Mouse (Mus musculus) retina, postnatal 1 day (tissue): ENCODE measurements at regions not wholly inside any gene's neighbourhood (a gene's known extent, or its start where the extent isn't known, plus 50 kb on each side); places are given as distances from the start of the nearest gene placed in this dataset.
A peak's percentile ranks its signal among the peaks of the same experiment; 100 is the strongest.

Experiments
- DNase-seq: peaks from one replicate; pipeline ENCODE4 v3.0.0-alpha.2; 2012

DNA sequence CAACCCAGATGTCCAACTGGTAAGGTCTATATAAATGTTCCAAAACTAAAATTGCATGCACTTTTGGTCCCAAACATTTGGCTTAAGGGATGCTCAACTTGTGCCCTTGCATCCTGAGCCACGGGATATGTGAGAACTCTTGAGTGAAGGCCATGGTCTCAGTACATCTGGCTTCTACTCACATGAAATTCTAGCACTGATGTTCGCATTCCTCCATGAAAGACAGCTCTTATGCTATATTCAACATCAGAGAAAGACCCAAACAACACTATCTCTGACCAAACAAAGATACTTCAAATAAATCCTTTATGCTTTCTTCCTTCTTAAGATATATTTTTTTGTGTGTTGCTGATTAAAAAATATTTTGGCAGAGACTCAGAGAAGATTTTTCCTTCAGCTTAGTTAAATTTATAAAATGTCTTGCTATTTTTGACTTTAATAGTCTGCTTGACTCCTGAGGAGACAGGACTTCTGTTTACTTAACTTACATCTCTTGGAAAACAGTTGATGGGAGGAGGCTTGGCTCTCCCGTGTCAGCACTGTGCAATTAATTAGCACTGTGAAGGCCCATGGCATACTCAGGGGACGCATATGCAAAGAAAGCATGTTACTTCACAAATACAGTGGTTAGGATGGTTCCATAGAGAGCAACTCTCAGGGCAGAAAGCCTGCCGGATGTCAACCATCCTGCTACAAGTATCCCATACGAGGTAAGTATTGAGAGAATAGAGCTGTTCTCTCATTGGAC is 230.9 kb downstream of the Gm19410 start:
- no peak for DNase-seq

DNA sequence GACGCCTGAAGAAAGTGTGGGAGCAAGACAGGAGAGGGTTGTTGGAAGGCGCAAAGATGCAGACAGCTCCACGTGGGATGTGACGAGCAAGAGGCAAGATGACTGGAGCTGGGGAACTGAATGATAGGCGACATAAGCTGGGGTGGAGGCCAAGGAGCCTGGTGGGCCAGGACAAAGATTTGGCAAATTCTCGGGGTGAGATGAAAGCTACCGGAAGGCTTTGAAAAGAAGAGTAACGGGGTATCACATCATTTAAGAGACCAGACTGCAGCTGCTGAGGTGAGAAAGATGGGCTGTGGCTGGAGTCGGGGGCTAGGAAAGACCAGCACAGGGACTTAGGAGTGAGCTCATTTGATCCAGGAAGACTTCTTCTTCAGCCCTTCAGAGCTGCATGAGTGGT is 234.0 kb downstream of the Gm19410 start:
- DNase-seq = no peak

DNA sequence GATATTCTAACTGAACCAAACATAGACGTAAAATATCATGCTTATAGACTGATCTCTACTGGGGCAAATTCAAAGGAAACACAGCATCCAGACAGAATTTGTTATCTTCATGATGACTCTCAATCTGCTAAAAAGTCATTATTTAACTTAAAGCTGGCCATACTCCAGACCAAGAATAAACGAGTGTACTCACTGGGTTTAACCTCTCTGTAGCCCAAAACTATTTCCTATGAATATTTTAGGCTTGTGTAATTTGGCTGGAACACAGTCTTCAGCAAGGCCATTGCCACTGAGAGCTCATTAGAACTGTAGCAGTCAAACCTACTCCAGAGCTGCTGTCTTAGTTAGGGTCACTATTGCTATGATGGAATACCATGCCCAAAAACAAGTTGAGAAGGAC is 238.8 kb downstream of the Gm19410 start:
- no peak for DNase-seq

DNA sequence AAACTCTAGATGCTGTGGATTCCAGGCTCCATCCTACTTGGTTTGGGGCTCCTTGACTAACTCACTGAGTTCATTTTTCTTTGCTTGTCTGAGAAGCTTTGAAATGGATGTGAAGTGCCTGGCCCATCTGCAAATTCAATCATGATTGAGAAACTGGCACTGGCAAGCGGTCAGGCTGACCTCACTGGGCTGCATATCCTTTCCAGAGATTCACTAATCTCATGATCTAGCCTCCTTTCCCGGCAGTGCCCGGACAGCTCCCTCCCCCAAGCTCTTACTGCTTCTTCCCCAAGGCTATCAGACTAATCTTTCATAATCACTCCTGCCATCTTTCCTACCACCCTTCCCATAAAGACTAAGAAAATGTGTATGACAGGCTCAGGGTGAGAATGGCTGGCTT is 239.9 kb downstream of the Gm19410 start:
- peak; percentile 28 for DNase-seq

DNA sequence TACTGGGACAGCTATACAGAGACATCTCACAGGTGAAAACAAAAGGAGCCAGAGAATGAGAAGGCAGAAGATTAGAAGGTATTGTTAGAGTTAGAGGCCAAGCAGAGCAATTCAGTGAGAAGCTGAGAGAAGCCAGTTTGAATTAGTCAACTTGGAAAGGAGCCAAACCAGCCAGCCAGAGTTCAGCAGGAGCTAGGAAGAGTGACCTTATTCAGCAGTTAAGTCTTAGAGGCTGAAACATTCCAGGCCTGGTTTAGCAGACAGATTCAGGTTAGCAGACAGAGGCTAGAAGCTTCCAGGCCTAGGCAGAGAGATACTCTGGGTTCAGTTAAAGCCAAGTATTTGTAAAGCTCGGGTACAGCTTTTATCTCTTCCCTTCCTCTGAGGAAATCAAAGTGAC is 242.1 kb downstream of the Gm19410 start:
- DNase-seq = no peak

DNA sequence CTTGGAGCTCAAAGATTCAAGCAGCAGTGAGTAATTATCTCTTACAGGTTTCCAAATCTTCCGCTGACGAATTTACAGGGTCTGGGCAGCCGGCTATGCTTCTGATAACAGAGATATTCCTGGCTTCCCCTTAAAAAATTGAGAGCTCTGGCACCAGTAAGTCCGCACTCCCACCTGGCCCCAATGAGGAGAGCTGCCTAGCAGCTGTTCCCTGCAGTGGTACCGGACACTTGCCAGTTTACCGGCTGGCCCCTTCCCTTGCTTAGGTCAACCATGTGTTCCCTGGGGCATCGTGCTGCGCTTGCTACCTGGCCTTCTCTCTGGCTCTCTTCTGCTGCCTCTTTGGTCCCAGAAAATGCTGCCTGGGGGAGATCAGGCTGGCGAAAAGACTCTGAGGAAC is 244.0 kb downstream of the Gm19410 start:
- DNase-seq = no peak

DNA sequence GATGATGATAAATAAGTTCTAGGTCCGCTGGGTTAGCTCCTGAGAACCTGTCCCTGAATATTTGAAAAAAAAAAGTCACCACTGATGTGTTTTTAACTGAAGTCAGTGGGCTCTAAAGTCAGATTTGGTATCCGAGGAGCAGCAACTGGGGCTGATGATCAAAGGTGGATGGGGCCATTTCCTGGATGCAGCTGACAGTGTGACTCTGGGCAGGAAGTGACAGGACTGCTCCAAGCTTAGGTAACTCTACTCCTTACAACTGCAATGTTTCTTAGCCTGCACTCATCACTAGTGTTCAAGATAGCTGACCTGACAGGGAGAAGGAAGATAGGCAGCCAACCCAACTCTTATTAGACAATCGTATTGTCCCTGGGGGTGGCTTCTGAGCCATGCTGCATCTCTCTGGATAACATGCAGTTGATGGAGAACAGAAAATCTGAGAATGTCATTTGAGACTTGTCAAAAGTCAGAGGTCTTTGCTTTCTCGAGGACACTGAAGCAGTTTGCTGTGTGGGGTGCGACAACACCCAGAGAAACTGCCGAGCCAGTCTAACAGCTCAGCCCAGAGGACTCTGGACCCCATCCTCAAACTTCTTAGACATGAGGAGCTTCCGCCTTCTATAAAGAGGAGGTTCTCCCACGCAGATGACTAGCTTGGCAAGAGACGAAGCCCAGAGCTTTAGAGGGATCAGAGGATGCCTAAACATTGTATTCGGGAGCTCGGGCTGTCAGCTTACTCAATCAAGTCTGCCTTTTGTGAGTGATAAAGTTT is 245.0 kb downstream of the Gm19410 start:
- DNase-seq = peak; percentile 36

DNA sequence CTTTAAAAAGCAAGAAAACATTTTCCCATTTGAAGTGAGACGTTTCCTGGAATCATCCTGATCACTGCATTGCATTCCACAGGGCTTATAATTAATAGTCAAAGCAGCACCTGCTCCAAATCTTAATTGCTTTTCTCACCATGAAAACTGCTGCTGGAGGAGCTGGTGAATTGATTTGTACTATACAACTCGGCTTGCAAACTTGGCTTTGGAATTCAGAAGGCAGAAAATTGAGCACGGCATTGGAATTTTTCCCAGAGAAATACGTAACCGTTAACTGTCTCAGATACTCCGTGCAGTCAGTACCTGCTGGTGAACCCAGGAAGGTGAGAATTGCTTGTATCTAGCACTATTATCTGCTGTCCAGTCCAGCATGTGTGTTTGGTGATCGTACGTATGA is 249.3 kb downstream of the Gm19410 start:
- DNase-seq = no peak

DNA sequence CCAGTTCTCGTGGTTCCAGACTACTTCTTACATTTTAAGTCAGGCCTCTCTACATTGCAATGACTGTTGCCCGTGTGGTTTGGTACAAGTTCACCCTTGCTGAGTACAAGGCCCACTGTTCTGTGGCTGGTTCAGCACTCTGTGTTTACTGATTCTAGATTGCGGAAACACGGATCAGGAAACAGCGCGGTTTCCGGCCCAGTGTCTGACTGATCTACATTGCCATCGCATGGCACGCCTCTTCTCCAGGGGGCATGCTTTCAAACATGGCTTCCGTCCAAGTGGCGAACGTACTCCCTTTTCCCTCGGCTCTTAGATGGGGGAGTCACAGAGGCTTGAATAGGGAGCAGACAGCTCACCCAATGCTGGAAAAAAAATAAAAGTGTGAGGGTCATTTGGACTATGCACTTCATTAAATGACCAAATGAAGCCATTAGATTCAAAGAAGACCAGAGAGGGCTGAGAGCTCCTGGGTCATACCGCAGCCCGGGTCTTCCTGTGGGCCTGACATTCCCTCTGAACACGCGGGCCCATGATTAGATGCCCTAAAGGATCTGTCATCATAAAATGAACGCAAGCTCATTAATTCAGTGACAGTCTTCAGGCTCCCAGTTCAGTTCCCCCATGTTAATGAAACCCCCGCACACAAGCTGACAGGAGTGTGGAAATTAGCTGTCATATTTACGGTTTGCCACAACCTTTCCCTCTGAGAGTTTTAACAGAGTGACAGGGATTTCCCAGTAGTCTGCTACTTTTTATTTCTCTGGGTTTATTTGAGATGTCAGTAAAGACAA is 250.9 kb downstream of the Gm19410 start:
- peak; percentile 32 for DNase-seq

DNA sequence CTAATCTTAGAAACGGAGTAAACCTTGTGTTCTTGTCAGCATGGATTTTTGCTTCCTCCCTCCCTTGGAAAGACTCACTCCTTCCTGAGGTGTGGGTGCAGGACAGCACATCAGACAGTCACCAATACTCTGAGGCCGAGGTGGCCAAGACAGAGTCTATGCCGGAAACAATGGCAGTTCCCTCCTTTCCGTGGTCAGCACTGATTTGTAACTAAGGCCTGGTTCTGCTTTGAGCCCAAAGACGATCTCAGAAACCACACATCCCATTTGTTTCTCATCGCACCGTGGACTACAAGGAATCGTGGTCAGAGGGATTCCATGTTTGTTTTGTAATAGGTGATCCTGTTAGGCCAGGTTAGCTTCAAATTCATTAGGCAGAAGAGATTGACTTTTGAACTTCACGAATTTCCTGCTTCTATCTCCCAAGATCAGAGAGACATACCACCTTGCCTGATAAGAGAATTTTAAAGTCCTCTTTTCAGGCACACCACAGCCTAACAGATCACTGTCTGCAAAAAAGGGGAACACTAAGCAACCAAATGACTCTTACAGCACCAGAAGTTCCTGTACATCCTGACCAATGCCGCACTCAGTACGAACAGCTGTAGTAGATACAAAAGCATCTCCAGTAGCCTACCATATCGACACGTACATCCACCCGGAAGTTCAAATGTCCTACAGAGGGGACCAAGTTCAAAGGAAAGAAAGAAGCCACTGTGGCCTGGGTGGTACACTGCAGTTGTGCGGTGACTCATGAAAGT is 253.6 kb downstream of the Gm19410 start:
- DNase-seq = no peak

DNA sequence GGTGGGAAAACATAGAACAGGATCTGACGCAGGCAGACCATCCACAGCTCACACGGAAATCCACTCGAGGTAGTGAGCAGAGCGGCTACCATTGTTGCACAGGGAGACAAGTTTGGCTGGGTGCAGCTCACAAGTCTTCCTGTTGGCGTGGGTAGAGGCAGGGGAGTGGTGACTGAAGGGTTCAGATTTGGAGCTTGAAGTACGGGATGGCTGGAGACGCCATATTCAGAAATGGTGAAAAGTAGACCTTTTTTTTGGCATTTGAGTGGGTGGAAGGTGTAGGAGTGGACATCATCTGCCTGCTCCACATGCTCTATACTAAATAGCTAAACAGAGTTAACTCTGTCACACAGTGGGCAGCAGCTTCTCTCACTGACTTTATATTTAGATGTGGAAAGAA is 254.3 kb downstream of the Gm19410 start:
- DNase-seq = no peak

DNA sequence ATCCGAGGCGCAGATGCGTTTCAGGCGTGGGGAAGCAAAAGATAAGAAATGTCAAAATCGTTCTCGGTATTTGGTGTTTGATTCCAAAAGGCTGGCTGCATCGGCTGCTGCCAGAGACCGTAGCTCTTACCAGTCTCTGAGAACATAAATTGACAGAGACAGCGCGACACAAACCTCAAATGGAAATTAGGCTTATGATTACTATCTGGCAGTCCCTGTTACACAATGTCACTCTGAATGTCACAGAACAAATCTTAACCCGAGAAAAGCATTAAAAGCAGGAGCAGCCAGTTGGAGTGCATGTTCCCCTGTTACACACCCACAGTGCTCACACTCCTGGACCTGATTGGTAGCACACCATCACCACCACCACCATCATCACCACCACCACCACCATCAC is 262.0 kb downstream of the Gm19410 start:
- DNase-seq = no peak

DNA sequence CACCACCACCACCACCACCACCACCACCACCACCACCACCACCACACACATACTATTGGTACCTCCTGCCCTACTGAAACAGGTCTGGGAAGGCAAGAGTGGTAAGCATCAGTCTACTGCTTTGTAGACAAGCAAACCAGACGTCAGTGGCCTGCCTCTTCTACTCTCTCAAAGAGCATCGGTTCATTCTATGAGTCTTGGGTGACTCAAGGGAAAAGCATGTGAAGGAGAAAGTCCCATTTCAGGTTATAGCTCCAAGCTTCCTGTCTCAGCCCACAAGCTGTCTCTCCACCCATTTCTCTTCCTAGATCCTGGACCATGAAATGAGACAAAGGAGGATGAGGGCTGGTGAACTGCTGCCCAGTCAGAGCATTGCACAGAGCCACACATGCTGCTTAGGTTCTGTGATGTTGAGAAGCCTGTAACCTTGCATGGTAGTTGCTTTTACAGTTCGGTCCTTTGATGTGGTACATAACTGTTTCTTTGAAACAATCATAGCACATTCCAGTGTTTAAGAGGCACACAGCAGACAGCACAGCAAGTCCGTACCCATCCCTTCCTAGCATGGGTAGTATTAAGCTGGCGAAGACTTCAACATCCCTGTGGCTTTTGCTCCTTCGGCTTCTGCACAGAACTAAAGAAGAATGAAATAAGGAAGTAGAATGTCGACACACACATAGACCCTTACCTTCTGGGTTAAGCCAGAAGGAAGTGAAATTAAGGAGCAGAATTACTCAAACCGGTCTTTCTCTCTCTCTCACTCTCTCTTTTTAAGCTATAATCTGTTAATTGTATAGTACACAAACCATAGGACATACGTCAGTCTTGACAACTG is 262.7 kb downstream of the Gm19410 start:
- DNase-seq = no peak

DNA sequence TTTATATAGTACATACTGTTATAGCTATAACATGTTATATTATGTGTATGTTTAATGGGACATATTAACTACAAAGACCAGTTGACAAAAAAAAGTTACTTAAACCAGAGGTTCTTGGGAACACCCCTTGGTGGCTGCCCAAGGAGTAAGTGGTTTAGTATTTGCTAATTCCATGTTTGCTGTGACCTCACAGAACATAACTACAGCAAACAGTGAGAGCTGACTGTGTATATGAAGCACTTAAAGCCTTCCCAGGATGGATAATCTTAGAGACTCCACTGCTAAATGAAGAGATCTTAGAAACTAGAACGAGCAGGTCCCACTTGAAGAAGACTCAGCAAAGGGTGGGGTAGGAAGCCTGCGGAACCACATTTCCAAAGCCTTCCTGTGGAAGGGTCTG is 263.9 kb downstream of the Gm19410 start:
- DNase-seq = no peak

DNA sequence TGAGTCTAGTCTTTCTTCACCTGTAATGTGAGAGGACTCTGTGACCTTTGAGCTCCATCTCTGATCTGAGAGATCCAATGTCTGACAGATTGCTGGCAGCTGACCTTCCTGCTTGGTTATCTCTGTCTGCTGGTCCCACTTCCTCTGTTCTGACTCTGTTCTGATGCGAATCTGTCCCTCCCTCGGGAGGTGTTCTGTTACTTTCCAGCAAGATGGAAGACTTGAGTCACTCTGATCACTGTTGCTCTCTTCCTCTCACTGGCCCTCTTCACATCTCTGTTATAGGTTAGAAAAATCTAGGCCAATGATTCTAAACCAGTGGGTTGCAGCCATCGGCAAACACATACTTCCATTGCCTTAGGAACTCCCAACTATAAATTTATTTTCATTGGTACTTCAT is 264.6 kb downstream of the Gm19410 start:
- DNase-seq = no peak

DNA sequence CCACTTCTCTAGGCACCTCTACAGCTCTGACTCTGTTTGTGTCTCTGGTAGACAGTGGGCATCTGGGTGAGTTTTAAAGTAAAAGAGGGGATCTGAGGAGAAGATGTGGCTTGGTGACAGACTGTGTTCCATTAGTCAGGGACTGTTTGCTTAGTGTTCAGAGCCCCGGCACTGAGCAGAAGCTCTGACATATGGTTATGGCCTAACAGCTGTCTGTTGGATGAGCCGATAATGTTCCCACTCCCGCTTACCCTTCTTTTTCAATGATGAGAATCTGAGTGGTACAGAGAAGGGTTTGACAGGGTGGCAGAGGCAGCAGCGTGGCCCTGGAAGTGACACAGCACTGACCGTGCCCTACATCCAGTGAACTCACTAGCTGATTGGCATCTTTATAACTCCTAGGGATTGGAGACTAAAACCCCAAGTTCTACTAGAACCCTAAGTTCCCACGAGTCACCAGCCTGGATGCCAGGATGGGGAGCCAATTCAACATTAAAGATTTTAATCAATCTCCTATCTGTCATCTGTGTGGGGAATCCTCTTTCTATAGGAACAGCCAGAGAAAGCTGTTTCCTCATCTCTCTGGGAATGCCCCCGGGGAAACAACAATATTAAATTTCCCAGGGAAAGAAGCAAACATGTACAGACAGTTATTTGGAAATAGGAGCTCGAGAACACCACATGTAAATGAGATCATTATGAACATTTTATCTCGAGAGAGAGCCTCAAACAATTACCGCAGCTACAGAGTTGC is 266.6 kb downstream of the Gm19410 start:
- DNase-seq = no peak

DNA sequence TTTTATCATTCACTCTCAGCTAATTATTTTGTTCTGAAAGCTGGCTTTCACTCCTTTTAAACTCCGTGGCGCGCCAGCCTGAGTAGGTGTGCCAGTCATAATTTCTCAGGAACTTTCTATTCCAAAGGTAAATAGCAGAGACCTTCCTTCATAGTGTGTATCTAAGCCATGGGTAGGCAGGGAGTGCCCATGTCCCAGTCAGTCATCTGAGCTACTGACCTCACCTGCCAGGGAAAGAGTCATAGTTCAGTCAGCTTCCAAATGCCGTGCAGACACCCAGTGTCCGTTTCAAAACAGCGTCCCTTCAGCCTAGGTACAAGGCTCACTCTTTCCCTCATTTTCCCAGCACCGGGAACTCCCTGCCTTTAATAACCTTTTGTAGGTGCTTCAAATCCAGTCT is 269.7 kb downstream of the Gm19410 start:
- DNase-seq = no peak

DNA sequence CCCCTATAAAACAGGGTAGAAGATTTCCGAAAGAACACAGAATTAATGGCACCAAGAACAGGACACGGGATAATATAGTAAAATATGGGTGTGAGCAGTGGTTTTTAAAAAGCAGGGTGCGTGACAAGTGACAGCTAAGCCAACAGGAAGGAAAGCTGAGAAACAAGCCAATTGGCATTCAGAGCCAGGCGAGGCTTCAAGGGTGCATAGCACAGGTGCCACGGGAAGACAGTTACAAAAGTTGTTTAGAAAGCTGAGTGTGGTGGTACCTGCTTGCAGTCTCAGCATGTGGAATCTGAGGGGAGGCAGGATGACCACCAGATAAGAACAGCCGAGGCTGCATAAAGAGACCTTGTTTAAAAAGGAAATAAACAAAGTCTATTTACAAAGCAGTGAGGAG is 270.7 kb downstream of the Gm19410 start:
- no peak for DNase-seq

DNA sequence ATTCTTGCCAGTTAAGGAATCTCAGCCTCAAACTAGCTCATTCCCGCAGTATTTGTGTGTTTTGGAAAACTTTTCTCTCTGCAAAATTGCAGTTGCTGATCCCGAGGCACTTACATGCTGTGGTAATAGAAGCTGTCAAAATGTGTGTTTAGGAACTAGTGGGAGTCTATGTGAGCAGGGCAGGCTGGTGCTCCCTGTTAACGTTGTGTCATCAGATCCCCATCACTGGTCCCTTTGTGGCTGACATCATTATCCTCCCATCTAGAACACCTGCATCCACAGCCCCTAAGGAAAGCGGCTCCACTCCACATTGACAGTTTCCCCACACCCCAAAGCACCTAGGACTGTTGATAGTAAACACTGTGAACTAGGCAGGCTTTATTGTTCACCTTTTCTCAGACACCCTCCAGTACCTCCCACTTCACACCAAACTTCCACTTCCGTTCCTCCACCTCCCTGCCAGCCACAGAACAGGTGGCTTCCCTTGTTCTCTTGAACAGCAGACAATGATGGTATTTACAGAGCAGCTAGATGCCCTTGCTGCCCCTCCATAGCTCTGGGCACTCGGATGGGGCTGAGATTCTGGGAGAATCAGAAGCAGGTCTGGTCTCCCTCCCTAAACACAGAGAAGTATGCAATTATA is 275.8 kb downstream of the Gm19410 start:
- no peak for DNase-seq

DNA sequence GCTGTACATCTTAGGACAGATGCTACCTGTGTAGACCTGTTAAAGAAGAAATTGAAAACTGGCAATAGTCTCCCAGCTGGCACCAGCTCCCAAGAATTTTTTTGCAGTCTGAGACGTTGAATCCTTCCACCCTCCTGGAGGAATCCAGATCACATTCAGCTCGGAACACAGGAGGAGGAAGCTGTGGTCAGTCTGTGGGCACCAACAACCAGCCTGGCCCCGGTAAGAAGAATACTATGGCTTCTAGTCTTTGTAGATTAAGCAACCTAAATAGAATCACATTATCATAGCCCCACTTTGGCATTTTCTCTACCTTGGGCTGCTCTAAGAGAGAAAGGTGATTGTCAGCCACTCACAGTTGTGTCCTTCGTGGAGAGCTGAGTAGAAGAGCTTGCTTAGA is 277.0 kb downstream of the Gm19410 start:
- DNase-seq = no peak
